ENCODE assay signal across 26 mouse cellular contexts in the genomic region with DNA sequence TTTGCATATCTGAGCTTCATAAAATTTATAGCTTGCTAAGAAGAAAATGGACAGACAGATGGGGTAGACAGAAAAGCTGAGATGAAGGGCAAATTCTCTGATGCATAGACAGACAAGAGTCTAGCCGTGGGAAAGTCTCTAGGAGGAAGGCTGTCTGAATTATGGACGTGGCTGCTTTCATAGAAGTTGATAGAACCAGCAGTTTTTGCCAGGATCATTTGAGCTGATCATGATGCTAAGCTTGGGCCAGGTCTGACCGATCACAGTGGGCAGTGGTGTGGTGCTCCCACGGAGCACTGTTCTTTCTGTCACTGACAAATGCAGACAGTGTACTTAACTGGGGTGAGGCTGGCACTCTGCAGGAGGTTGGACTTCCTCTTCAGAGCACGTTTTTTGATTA.
DNase-seq lines count a peak whose midpoint lies in the region; ATAC-seq lines count a peak whose summit lies in the region.
"Had no signal": no experiment of that assay in that cellular context is flagged by ENCODE, and none has a peak within 500 bp of the region (broad histone marks: within the 10 kb centered on the region; RNA-seq: fewer than 3 reads in every experiment).

No protein-coding gene starts in this region.

- no peaks in the 10 kb centered on the region for H3K27me3 ChIP-seq in heart, embryonic 11.5 days (ENCODE audit: control insufficient read depth, insufficient read depth, low read length)
- no peaks in the 10 kb centered on the region for H3K27me3 ChIP-seq in hindbrain, embryonic 14.5 days (ENCODE audit: control insufficient read depth, insufficient read depth, low read length)
- H3K27me3 ChIP-seq in hindbrain, embryonic 10.5 days (ENCODE audit: insufficient read depth, poor library complexity, severe bottlenecking) = no peaks in the 10 kb centered on the region
- no peaks in the 10 kb centered on the region for H3K27me3 ChIP-seq in neural tube, embryonic 13.5 days
- H3K27me3 ChIP-seq in neural tube, embryonic 15.5 days (replicated peaks) = no peaks in the 10 kb centered on the region
- H3K27me3 ChIP-seq: CH12.LX; embryonic facial prominence, embryonic 13.5 days; embryonic facial prominence, embryonic 15.5 days; forebrain, embryonic 12.5 days had no signal

- H3K4me2 ChIP-seq in heart, embryonic 11.5 days = no peak overlapping the region
- H3K4me2 ChIP-seq in hindbrain, embryonic 14.5 days (replicated peaks) = no peak overlapping the region
- no peak overlapping the region for H3K4me2 ChIP-seq in neural tube, embryonic 13.5 days
- H3K4me2 ChIP-seq in neural tube, embryonic 15.5 days = no peak overlapping the region
- H3K4me2 ChIP-seq: embryonic facial prominence, embryonic 13.5 days; embryonic facial prominence, embryonic 15.5 days; forebrain, embryonic 12.5 days had no signal

- no peaks in the 10 kb centered on the region for H3K9me3 ChIP-seq in heart, embryonic 11.5 days (replicated peaks; ENCODE audit: control insufficient read depth, low read length)
- no peaks in the 10 kb centered on the region for H3K9me3 ChIP-seq in hindbrain, embryonic 14.5 days (ENCODE audit: control insufficient read depth, low read length)
- no peaks in the 10 kb centered on the region for H3K9me3 ChIP-seq in hindbrain, embryonic 10.5 days
- no peaks in the 10 kb centered on the region for H3K9me3 ChIP-seq in neural tube, embryonic 13.5 days
- no peaks in the 10 kb centered on the region for H3K9me3 ChIP-seq in neural tube, embryonic 15.5 days (replicated peaks)
- H3K9me3 ChIP-seq: embryonic facial prominence, embryonic 13.5 days; embryonic facial prominence, embryonic 15.5 days; forebrain, embryonic 10.5 days; forebrain, embryonic 12.5 days had no signal

- no peak overlapping the region for H3K9ac ChIP-seq in heart, embryonic 11.5 days (ENCODE audit: low read depth, low read length)
- H3K9ac ChIP-seq in hindbrain, embryonic 14.5 days = no peak overlapping the region
- H3K9ac ChIP-seq in neural tube, embryonic 13.5 days = no peak overlapping the region
- no peak overlapping the region for H3K9ac ChIP-seq in neural tube, embryonic 15.5 days (replicated peaks)
- H3K9ac ChIP-seq: embryonic facial prominence, embryonic 13.5 days; embryonic facial prominence, embryonic 15.5 days; forebrain, embryonic 12.5 days had no signal

- peak; percentile 71 for DNase-seq in heart, adult 11 months
- DNase-seq in hindbrain, embryonic 14.5 days (ENCODE audit: low spot score) = no peak
- no peak for DNase-seq in hindbrain, embryonic 10.5 days (ENCODE audit: low spot score)
- DNase-seq: adrenal gland, adult 2 months; adrenal gland, postnatal 10 days; adrenal gland, postnatal 25 days; B cell, adult 2 months; cerebellum, adult 11 months; cerebellum, adult 18-20 months; cerebellum, adult 8-10 months; cerebellum, adult 9-11 months; cerebellum, postnatal 14 days; cerebellum, postnatal 36 days; embryo, embryonic 11 days had no signal

- no peak overlapping the region for H3K4me3 ChIP-seq in heart, embryonic 11.5 days (ENCODE audit: low read depth, low read length)
- no peak overlapping the region for H3K4me3 ChIP-seq in hindbrain, embryonic 14.5 days (replicated peaks; ENCODE audit: low read length)
- no peak overlapping the region for H3K4me3 ChIP-seq in hindbrain, embryonic 10.5 days
- no peak overlapping the region for H3K4me3 ChIP-seq in neural tube, embryonic 13.5 days
- no peak overlapping the region for H3K4me3 ChIP-seq in neural tube, embryonic 15.5 days (replicated peaks)
- H3K4me3 ChIP-seq: embryonic facial prominence, embryonic 13.5 days; embryonic facial prominence, embryonic 15.5 days; erythroblast, embryonic 14.5 days; forebrain, embryonic 10.5 days; forebrain, embryonic 12.5 days had no signal

- H3K36me3 ChIP-seq in heart, embryonic 11.5 days (ENCODE audit: control insufficient read depth, insufficient read depth, low read length) = no peaks in the 10 kb centered on the region
- H3K36me3 ChIP-seq in hindbrain, embryonic 14.5 days (replicated peaks; ENCODE audit: control insufficient read depth, insufficient read depth) = no peaks in the 10 kb centered on the region
- H3K36me3 ChIP-seq in hindbrain, embryonic 10.5 days = peaks cover 34% of the 10 kb centered on the region
- peaks cover 14% of the 10 kb centered on the region; the same call in 1 of the 2 replicates for H3K36me3 ChIP-seq in neural tube, embryonic 13.5 days
- H3K36me3 ChIP-seq in neural tube, embryonic 15.5 days = peaks cover 3% of the 10 kb centered on the region; the same call in 1 of the 2 replicates
- H3K36me3 ChIP-seq: embryonic facial prominence, embryonic 15.5 days; forebrain, embryonic 10.5 days; forebrain, embryonic 12.5 days had no signal

- no peak for ATAC-seq in heart, embryonic 11.5 days (replicated peaks; ENCODE audit: insufficient number of reproducible peaks, low FRiP score, low TSS enrichment)
- ATAC-seq in hindbrain, embryonic 14.5 days (ENCODE audit: low FRiP score) = no peak
- no peak for ATAC-seq in neural tube, embryonic 13.5 days (ENCODE audit: low read depth)
- ATAC-seq in neural tube, embryonic 15.5 days (ENCODE audit: low FRiP score) = no peak
- ATAC-seq: CD4-positive, CD25-positive, alpha-beta regulatory T cell, adult 4 months; forebrain, embryonic 14.5 days; forebrain, embryonic 16.5 days had no signal

- H3K27ac ChIP-seq in heart, embryonic 11.5 days (ENCODE audit: low read depth, low read length) = no peak overlapping the region
- H3K27ac ChIP-seq in hindbrain, embryonic 14.5 days = peak overlapping the region; percentile 11; the same call in 1 of the 2 replicates
- H3K27ac ChIP-seq in hindbrain, embryonic 10.5 days = no peak overlapping the region
- H3K27ac ChIP-seq in neural tube, embryonic 13.5 days (replicated peaks) = peak overlapping the region; percentile 42; the same call in 1 of the 2 replicates
- H3K27ac ChIP-seq in neural tube, embryonic 15.5 days (replicated peaks) = no peak overlapping the region
- H3K27ac ChIP-seq: embryonic facial prominence, embryonic 13.5 days; embryonic facial prominence, embryonic 15.5 days; forebrain, embryonic 10.5 days; forebrain, embryonic 12.5 days had no signal

- WGBS in heart, embryonic 11.5 days (ENCODE audit: insufficient replicate concordance) = 63% methylated on average over 5 of the region's 5 CpGs
- WGBS in hindbrain, embryonic 14.5 days = 70% methylated on average over 5 of the region's 5 CpGs
- 77% methylated on average over 5 of the region's 5 CpGs for WGBS in hindbrain, embryonic 10.5 days
- 64% methylated on average over 5 of the region's 5 CpGs for WGBS in neural tube, embryonic 13.5 days
- 64% methylated on average over 5 of the region's 5 CpGs for WGBS in neural tube, embryonic 15.5 days

- no peaks in the 10 kb centered on the region for H3K4me1 ChIP-seq in heart, embryonic 11.5 days (ENCODE audit: control insufficient read depth, insufficient read depth, low read length)
- H3K4me1 ChIP-seq in hindbrain, embryonic 14.5 days (replicated peaks; ENCODE audit: control insufficient read depth, insufficient read depth, low read length) = 0 out of 2 replicates have a peak, but pooled peaks cover 3% of the 10 kb centered on the region
- no peaks in the 10 kb centered on the region for H3K4me1 ChIP-seq in hindbrain, embryonic 10.5 days (replicated peaks)
- H3K4me1 ChIP-seq in neural tube, embryonic 13.5 days (replicated peaks) = peaks cover 9% of the 10 kb centered on the region
- H3K4me1 ChIP-seq in neural tube, embryonic 15.5 days = 0 out of 2 replicates have a peak, but pooled peaks cover 2% of the 10 kb centered on the region
- H3K4me1 ChIP-seq: embryonic facial prominence, embryonic 13.5 days; embryonic facial prominence, embryonic 15.5 days had no signal

Comparison
In these comparisons a context has a peak if more than half of its experiments do, and no peak if none do; other contexts are left out.
1. H3K27ac ChIP-seq: peak in hindbrain, embryonic 14.5 days (single experiment) and neural tube, embryonic 13.5 days (single experiment); none in heart, embryonic 11.5 days (single experiment), hindbrain, embryonic 10.5 days (single experiment) and neural tube, embryonic 15.5 days (single experiment).